Mouse (Mus musculus): ENCODE results near the gene Cyp4v3. TPM values are rescaled to one million over a fixed set of nuclear protein-coding genes. Genes with fewer than 3 reads are reported as not detected.

Cyp4v3 gene
- polyA plus RNA-seq, 1 experiment from 2014 or later: 1.7 TPM

- Histone ChIP-seq H3K4me1 (no peaks in the 10 kb centered on the region), H3K4me2 (no peak overlapping the region), H3K36me3 (no peaks in the 10 kb centered on the region), H3K4me3 (no peak overlapping the region), H3K9me3 (peaks cover 4% of the 10 kb centered on the region; the same call in 1 of the 2 replicates), H3K9ac (no peak overlapping the region), H3K27ac (no peak overlapping the region), H3K27me3 (no peaks in the 10 kb centered on the region)
- no peak for ATAC-seq (ENCODE audit: insufficient number of reproducible peaks, insufficient read depth, low FRiP score, low TSS enrichment, low read depth)
- 79% methylated on average over 4 of the region's 4 CpGs for WGBS
These were observed 65.2 kb downstream of the Cyp4v3 start for GRCm38 (mm10) chr8:45267611-45268391.

GRCm38 (mm10) chr8:45266993-45267392, 66.0 kb downstream of the Cyp4v3 start:
- H3K4me2 ChIP-seq: no peak overlapping the region
- H3K27ac ChIP-seq: no peak overlapping the region
- peaks cover 4% of the 10 kb centered on the region; the same call in 1 of the 2 replicates for H3K9me3 ChIP-seq
- H3K36me3 ChIP-seq: no peaks in the 10 kb centered on the region
- H3K27me3 ChIP-seq: no peaks in the 10 kb centered on the region
- H3K9ac ChIP-seq: no peak overlapping the region
- no peak overlapping the region for H3K4me3 ChIP-seq
- ATAC-seq (ENCODE audit: insufficient number of reproducible peaks, insufficient read depth, low FRiP score, low TSS enrichment, low read depth): no peak
- H3K4me1 ChIP-seq: no peaks in the 10 kb centered on the region
- 52% methylated on average over 8 of the region's 8 CpGs for WGBS

- Histone ChIP-seq H3K27ac (no peak overlapping the region), H3K9ac (no peak overlapping the region), H3K9me3 (peaks cover 4% of the 10 kb centered on the region; the same call in 1 of the 2 replicates), H3K27me3 (no peaks in the 10 kb centered on the region), H3K36me3 (no peaks in the 10 kb centered on the region), H3K4me1 (no peaks in the 10 kb centered on the region), H3K4me2 (no peak overlapping the region), H3K4me3 (no peak overlapping the region)
- ATAC-seq (ENCODE audit: insufficient number of reproducible peaks, insufficient read depth, low FRiP score, low TSS enrichment, low read depth): no peak
- 81% methylated on average over 4 of the region's 4 CpGs for WGBS
These were observed 68.1 kb downstream of the Cyp4v3 start for GRCm38 (mm10) chr8:45264918-45265317.

DNA sequence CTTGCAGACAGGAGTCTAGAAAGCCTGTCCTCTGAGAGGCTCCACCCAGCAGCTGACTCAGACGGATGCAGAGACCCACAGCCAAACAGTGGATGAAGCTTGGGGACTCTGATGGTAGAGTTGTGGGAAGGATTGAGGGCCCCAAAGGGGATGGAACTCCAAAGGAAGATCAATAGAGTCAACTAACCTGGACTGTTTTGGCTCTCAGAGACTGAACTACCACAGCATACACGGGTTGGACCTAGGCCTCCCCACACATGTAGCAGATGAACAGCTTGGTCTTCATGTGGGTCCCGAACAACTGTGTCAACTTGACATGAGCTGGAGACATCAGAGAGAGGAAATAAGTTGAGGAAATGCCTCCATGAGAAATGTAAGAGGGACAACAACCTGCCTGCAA, 70.2 kb downstream of the Cyp4v3 start:
- no peaks in the 10 kb centered on the region for H3K27me3 ChIP-seq
- H3K27ac ChIP-seq: no peak overlapping the region
- 77% methylated on average over 3 of the region's 3 CpGs for WGBS
- ATAC-seq (ENCODE audit: insufficient number of reproducible peaks, insufficient read depth, low FRiP score, low TSS enrichment, low read depth): no peak
- no peak overlapping the region for H3K9ac ChIP-seq
- peaks cover 4% of the 10 kb centered on the region; the same call in 1 of the 2 replicates for H3K9me3 ChIP-seq
- no peaks in the 10 kb centered on the region for H3K4me1 ChIP-seq
- no peak overlapping the region for H3K4me3 ChIP-seq
- H3K36me3 ChIP-seq: no peaks in the 10 kb centered on the region
- H3K4me2 ChIP-seq: no peak overlapping the region

DNA sequence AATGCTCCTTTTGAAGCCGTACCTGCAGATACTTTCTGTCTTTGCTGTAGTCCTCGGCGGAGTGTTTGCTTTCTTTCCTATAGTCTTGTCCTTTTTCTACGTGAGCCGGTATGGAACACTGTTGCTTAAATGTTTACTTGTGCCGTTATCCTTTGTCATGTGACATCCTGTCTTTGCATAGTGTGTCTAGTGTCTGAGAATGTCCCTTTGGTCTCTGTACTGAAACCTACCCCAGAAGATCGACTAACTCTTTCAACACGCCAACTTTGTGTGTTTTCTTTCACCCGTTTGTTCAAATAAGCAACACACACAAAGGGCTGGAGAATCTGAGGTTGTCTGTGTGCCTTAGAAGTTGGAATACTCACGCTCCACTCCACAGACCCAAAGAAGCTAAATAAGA, 71.1 kb downstream of the Cyp4v3 start, which contains the start of gene F11:
Gene F11, minus strand, starts transcription at position 112 of the 400 bp plus-strand sequence.
- 86% methylated on average over 10 of the region's 10 CpGs for WGBS
- ATAC-seq (ENCODE audit: insufficient number of reproducible peaks, insufficient read depth, low FRiP score, low TSS enrichment, low read depth): no peak

DNA sequence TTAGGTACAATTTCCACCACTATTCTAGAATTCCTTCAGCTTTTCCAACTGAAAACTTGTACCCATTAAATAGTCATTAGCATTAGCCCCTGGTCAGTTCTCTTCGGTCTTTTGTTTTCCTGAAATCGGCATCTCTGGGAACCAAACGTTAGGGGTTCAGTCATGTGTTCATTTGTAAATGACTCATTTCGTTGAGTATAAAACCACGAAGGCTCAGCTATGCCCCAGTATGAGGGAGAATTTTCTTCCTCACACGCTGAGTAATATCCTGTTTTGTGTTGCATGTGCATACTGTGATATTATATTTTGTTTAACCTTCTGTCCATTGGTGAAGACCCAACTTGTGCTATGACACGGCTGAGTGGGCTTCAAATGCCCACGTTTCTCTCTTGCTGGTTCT, 74.6 kb downstream of the Cyp4v3 start:
- Histone ChIP-seq H3K9me3 (no peaks in the 10 kb centered on the region), H3K27me3 (no peaks in the 10 kb centered on the region), H3K36me3 (no peaks in the 10 kb centered on the region), H3K9ac (no peak overlapping the region), H3K4me1 (no peaks in the 10 kb centered on the region), H3K4me3 (no peak overlapping the region), H3K27ac (no peak overlapping the region), H3K4me2 (no peak overlapping the region)
- ATAC-seq (ENCODE audit: insufficient number of reproducible peaks, insufficient read depth, low FRiP score, low TSS enrichment, low read depth): no peak
- WGBS: 85% methylated on average over 8 of the region's 8 CpGs

More for the DNA sequence above, 71.1 kb downstream of the Cyp4v3 start, which contains the start of gene F11:
- no peaks in the 10 kb centered on the region for H3K4me1 ChIP-seq
- no peak within 1 kb of the TSS for H3K4me2 ChIP-seq
- no peak within 1 kb of the TSS for H3K27ac ChIP-seq
- H3K36me3 ChIP-seq: no peaks in the 10 kb centered on the region
- no peak within 1 kb of the TSS for H3K9ac ChIP-seq
- H3K4me3 ChIP-seq: no peak within 1 kb of the TSS
- no peaks in the 10 kb centered on the region for H3K27me3 ChIP-seq
- peaks cover 4% of the 10 kb centered on the region; the same call in 1 of the 2 replicates for H3K9me3 ChIP-seq

DNA sequence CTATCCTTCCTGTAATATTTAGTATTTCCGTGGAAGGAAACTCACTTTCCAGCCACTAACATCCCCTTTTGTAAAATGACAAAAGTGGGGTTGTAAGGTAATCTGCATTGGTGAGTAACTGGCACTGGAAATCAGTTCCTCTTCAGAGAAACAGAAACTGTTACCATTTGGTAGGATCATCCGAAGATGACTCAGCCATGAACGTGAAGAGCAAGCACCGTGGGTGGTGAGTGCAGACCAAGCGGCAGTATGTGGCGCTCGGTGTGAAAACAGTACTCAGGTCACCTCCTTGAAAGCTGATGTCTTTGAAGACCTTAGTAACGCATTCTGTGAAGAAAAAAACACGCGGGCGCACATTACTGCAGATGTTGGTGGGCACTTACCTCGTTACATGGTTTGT, 78.0 kb downstream of the Cyp4v3 start:
- 86% methylated on average over 12 of the region's 12 CpGs for WGBS
- no peak overlapping the region for H3K4me3 ChIP-seq
- no peaks in the 10 kb centered on the region for H3K27me3 ChIP-seq
- H3K27ac ChIP-seq: no peak overlapping the region
- ATAC-seq (ENCODE audit: insufficient number of reproducible peaks, insufficient read depth, low FRiP score, low TSS enrichment, low read depth): no peak
- H3K36me3 ChIP-seq: no peaks in the 10 kb centered on the region
- H3K4me2 ChIP-seq: no peak overlapping the region
- H3K4me1 ChIP-seq: no peaks in the 10 kb centered on the region
- H3K9ac ChIP-seq: no peak overlapping the region
- H3K9me3 ChIP-seq: no peaks in the 10 kb centered on the region

Other genes with a start within 250 kb of the Cyp4v3 start
- gene F11, start 71.2 kb downstream of the Cyp4v3 start, polyA plus RNA-seq (2015; fragmentation: Nextera tagmentation; extraction: Ambion mirVana): 0.55 TPM in 1 of 2 replicates, not detected in the other
- 0.04 and 0.23 TPM in 2 replicates for gene Klkb1, start 38.4 kb downstream of the Cyp4v3 start, polyA plus RNA-seq (2015; fragmentation: Nextera tagmentation; extraction: Ambion mirVana)
- 0.10 TPM in 1 of 2 replicates, not detected in the other for gene Gm45753, start 24.8 kb downstream of the Cyp4v3 start, polyA plus RNA-seq (2015; fragmentation: Nextera tagmentation; extraction: Ambion mirVana)
- gene Fam149a, start 49.1 kb upstream of the Cyp4v3 start, polyA plus RNA-seq (2015; fragmentation: Nextera tagmentation; extraction: Ambion mirVana): 7.5 and 8.3 TPM in 2 replicates
- 1.4 and 1.6 TPM in 2 replicates for gene Tlr3, start 77.9 kb upstream of the Cyp4v3 start, polyA plus RNA-seq (2015; fragmentation: Nextera tagmentation; extraction: Ambion mirVana)
- 24.5 and 34.9 TPM in 2 replicates for gene Sorbs2, start 174.6 kb upstream of the Cyp4v3 start, polyA plus RNA-seq (2015; fragmentation: Nextera tagmentation; extraction: Ambion mirVana)